Mouse (Mus musculus) testis, adult 2 months (tissue): ENCODE measurements around the gene Tmem179.

Source experiments
- CTCF ChIP-seq: fragments of 200-500 bp; IDR thresholded peaks from 2 replicates; pipeline ENCODE4 v1.5.1; 2012; ENCODE audit warnings: low read depth, mild to moderate bottlenecking, inconsistent platforms, low read length, moderate library complexity; ENCODE audit not compliant: control insufficient read depth, insufficient read depth, insufficient replicate concordance
- POLR2A ChIP-seq: fragments of 200-500 bp; IDR thresholded peaks from 2 replicates; pipeline ENCODE4 v1.6.1; 2012; ENCODE audit warnings: low read depth, mild to moderate bottlenecking, inconsistent platforms, low read length, moderate library complexity; ENCODE audit not compliant: control insufficient read depth

- no peak for TF ChIP-seq POLR2A
- TF ChIP-seq CTCF: no peak
These were observed 13.4 kb downstream of the Tmem179 start for GRCm38 (mm10) chr12:112503003-112503771.
